ENCODE assay signal across 24 mouse cellular contexts in the genomic region with DNA sequence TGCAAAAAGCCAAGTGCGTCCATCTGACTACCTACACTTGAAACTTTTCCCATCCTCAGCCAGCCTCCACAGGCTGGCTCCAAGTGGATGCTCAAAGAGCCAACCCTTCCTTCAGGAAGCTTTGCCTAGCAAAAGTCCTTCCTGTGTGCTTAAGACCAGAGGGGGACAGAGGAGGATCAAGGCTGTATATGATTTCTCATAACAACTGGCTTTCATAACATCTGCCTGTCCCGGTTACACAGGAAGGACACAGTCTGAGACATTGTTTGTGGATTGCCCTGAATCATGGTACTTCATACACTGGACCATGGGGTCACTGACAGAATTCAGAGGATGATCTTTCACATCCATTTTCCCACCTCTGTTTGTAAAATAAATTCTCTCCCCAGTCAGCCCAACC.
"Had no signal": no experiment of that assay in that cellular context is flagged by ENCODE, and none has a peak within 500 bp of the region (broad histone marks: within the 10 kb centered on the region; RNA-seq: fewer than 3 reads in every experiment).

No protein-coding gene starts in this region.

- H3K4me2 ChIP-seq: heart, embryonic 11.5 days; heart, embryonic 13.5 days; heart, embryonic 15.5 days; hindbrain, embryonic 13.5 days; hindbrain, embryonic 15.5 days; intestine, embryonic 15.5 days; limb, embryonic 13.5 days; limb, embryonic 15.5 days; liver, embryonic 12.5 days had no signal

- H3K27me3 ChIP-seq: heart, embryonic 13.5 days; heart, embryonic 15.5 days; hindbrain, embryonic 13.5 days; hindbrain, embryonic 15.5 days; intestine, embryonic 15.5 days; limb, embryonic 13.5 days; limb, embryonic 15.5 days; liver, embryonic 12.5 days had no signal

- H3K27ac ChIP-seq: heart, adult 2 months; heart, embryonic 13.5 days; heart, embryonic 15.5 days; hindbrain, embryonic 13.5 days; hindbrain, embryonic 15.5 days; intestine, embryonic 15.5 days; limb, embryonic 13.5 days; limb, embryonic 15.5 days; liver, embryonic 12.5 days; liver, embryonic 14.5 days had no signal

- H3K36me3 ChIP-seq: heart, embryonic 15.5 days; hindbrain, embryonic 13.5 days; intestine, embryonic 15.5 days; liver, embryonic 12.5 days had no signal

- ATAC-seq: forebrain, postnatal 0 days; inflammation-experienced regulatory T-cells, adult 6 months; intestine, embryonic 15.5 days; intestine, postnatal 0 days; liver, embryonic 12.5 days had no signal

- H3K9me3 ChIP-seq: heart, embryonic 13.5 days; heart, embryonic 15.5 days; hindbrain, embryonic 13.5 days; hindbrain, embryonic 15.5 days; intestine, embryonic 15.5 days; limb, embryonic 13.5 days; limb, embryonic 15.5 days; liver, embryonic 12.5 days had no signal

- H3K4me1 ChIP-seq: intestine, embryonic 15.5 days; liver, embryonic 12.5 days had no signal

- H3K9ac ChIP-seq: forebrain, postnatal 0 days; heart, embryonic 13.5 days; heart, embryonic 15.5 days; hindbrain, embryonic 13.5 days; hindbrain, embryonic 15.5 days; intestine, embryonic 15.5 days; limb, embryonic 13.5 days; limb, embryonic 15.5 days; liver, embryonic 12.5 days; liver, embryonic 14.5 days had no signal

- H3K4me3 ChIP-seq: heart, adult 2 months; heart, embryonic 13.5 days; heart, embryonic 15.5 days; hindbrain, embryonic 13.5 days; hindbrain, embryonic 15.5 days; intestine, embryonic 15.5 days; limb, embryonic 13.5 days; limb, embryonic 15.5 days; liver, embryonic 12.5 days had no signal

- DNase-seq: forebrain, postnatal 0 days; gastrocnemius, postnatal 14 days; gastrocnemius, postnatal 36 days; heart, adult 2 months; heart, postnatal 14 days; heart, postnatal 36 days; kidney, adult 18-20 months; kidney, adult 8-10 months; kidney, postnatal 10 days; kidney, postnatal 25 days; kidney, postnatal 4 days; layer of hippocampus, adult 9-11 months had no signal
